In genomic region chr11:115298160-115298559, GRCm38 (mm10) we compare ENCODE assay signal across 1 mouse cellular context.
TF ChIP-seq lines count a peak whose summit lies in the region.

No protein-coding gene starts in this region.

TF ChIP-seq in CH12.LX, 34 proteins besides CTCF, POLR2A, EP300 and RAD21:
- TF ChIP-seq ZNF384 (IDR thresholded peaks at IDR 0.05; ENCODE audit: low read depth, low read length) (peak; percentile 86), BHLHE40 (IDR thresholded peaks at IDR 0.05; ENCODE audit: low read depth, low read length) (peak; percentile 60), JUN (IDR thresholded peaks at IDR 0.05; ENCODE audit: insufficient read depth, low read depth, low read length) (no peak), TBP (conservative IDR thresholded peaks at IDR 0.05; ENCODE audit: low read depth, low read length) (no peak)
